Mouse (Mus musculus): ENCODE results near the gene Brsk2.

The Brsk2 gene

GRCm38 (mm10) chr7:141957524-141958051 lies 8.0 kb downstream of the Brsk2 start:
- DNase-seq, result peak; percentile 38

DNA sequence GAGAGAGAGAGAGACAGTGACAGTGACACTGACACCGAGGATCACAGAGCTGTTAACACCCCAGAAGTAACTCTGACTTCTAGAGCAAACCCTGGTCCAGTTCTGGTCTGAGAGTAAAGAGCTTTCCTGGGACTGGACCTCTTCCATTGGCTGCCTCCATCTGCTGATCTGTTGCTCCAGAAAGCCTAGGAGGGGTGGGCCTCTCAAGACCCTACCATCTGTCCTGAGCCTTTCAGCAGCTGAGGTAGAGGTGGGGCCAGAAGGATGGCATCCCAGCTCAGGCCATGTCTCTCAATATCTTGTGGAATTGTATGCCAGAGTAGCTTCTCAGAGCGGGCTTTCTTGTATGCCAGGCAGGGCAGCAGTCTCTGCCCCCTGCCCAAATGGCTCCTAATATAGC lies 8.7 kb downstream of the Brsk2 start:
- DNase-seq, result peak; percentile 31

DNA sequence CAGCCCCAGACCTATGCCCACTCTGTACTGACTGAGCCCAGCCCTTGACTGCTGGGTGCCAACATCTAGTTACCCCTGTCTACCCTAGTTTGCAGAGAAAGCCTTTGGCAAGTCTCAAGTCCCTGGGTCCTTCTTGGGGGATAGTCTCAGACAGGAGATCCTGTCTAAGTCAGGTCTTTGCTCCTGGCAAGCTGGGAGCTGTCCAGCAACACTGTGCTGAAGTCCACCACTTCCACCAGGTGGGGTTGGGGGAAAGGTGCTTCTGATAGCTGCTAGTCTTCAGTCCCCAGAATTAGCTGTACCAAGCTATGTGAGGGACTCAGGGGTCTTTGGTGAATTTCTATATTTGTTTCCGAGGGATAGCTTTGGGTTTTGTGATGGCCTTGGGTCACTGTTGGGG lies 9.6 kb downstream of the Brsk2 start:
- no peak for DNase-seq

GRCm38 (mm10) chr7:141960926-141961325 lies 11.4 kb downstream of the Brsk2 start:
- peak; percentile 75 for DNase-seq

DNA sequence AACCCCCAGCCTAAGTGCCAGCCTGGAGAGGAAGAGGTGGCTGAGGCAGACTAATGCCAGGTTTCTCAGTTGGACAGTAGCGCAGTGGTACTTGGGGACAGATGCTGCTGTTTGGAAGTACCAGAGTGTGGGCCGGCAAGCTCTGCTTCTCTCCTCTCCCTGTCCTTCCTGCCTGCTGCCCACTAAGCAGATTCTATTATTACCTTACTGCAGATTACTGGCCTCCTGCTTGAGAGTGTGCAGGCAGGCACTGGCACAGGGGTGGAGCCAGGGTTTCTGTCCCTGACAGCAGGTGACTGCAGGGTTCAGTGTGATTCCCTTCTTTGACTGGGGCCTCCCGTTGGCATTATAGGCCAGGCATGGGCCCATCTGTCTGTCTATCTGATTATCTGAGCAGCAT lies 11.9 kb downstream of the Brsk2 start:
- DNase-seq, result peak; percentile 77

DNA sequence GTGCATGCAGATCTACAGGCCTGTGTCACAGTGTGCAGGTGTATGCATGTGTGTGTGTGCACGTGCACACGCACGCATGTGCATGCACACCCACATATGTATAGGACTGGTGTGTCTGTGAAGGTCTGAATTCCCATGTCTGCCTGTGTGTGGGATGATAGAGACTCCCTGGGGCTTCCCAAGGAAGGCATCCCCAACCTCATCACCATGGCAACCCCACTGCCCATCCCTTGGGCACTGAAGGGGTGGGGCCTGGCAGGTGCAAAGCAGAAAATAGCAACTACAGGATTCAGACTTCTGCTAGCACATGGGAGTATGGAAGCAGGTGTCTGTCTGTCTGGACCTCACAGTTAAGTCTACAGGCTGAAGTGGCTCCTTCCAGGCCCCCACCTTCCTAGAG lies 13.0 kb downstream of the Brsk2 start:
- DNase-seq, result peak; percentile 43

GRCm38 (mm10) chr7:141966281-141966680 lies 16.7 kb downstream of the Brsk2 start:
- no peak for DNase-seq

DNA sequence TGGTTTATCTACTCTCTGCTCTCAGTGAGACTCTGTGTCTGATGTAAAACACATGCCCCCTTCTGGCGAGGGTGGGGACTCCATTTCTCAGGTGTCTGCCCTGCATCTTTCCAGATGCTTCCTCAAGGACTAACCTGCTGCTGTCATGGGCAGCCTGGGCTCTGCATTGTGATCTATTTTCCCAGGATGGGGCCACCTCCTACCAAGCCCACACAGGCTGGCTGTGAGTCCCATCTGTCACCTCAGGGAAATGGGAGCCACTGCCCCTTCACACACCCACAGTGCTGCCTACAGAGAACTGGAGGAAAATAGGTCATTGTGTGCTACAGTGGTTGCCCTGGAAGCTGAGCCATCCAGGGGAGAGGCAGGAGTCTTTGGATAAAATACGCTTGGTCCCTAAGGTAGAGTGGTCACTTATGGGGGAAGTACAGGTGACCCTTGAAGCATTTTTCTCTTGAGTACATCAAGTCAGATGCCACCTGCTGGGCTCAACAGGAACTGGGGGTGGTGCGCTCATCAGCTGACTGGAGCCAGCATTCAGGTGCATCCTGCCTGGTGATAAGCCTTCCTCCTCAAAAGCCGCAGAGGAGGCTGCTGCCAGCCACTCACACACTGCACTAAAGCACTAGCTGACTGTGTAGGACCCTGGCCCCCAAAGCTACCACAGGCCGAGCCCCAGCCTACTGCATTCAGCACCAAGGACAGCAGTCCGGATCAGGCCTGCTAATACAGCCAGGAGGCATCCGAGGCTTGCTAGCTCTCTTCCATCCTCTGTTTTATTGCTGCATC lies 23.5 kb downstream of the Brsk2 start:
- peak; percentile 74 for DNase-seq

GRCm38 (mm10) chr7:141978003-141978402 lies 28.5 kb downstream of the Brsk2 start:
- DNase-seq, result no peak

- no peak for DNase-seq
Measured at GRCm38 (mm10) chr7:141979247-141979646, 29.7 kb downstream of the Brsk2 start.

- no peak for DNase-seq
Measured at GRCm38 (mm10) chr7:141981237-141981636, 31.7 kb downstream of the Brsk2 start.

GRCm38 (mm10) chr7:141988314-141988806 lies 38.8 kb downstream of the Brsk2 start:
- DNase-seq, result no peak

DNA sequence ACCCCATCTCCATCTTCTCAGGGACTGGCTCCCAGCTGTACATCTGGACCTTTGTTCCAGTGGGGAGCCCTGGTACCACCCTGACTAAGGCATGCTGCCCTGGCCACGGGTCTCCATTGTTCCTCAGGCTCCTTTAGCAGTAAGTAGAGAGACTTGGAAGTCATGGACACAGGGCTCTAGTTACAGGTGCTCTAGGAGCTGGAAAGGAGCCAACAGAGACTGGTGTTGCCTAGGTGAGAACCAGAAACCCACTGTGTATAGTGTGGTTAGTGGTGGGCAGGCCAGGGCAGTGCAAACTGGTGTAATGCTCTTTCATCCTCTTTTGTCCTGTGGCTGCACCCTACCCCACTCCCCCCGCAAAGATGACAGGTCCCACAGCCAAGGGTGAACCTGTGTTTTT lies 41.6 kb downstream of the Brsk2 start:
- no peak for DNase-seq

- no peak for DNase-seq
Measured at GRCm38 (mm10) chr7:141994121-141994520, 44.6 kb downstream of the Brsk2 start.

GRCm38 (mm10) chr7:142000661-142001060 lies 51.1 kb downstream of the Brsk2 start:
- DNase-seq, result peak; percentile 78

DNA sequence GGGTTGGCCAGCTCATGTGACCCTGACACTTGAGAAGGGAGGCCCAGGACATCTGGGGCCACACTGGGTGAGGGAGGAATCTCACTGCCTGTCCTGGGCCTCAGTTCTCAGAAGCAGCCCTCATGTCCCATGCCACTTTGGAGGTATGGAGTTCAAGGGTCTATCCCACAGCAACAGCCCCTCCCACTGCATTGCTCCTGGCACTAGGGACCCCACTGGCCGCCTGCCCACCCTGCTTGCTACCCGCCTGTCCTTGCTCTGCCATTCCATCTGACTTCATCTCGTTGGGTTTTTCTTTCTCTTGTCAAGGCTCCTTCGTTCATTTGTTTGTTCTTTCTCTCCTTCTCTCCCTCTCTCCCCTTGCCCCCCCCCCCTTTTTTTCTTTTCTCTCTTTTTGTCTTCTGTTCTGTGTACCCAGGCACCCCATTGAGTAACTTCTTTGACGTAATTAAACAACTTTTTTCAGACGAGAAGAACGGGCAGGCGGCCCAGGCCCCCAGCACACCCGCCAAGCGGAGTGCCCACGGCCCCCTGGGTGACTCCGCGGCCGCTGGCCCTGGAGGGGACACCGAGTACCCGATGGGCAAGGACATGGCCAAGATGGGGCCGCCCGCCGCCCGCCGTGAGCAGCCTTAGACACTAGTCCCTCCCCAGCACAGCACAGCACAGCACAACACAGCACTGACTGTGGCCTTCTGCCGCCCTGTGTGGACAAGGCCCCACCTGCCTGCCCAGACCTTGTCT lies 52.2 kb downstream of the Brsk2 start:
- DNase-seq, result no peak

DNA sequence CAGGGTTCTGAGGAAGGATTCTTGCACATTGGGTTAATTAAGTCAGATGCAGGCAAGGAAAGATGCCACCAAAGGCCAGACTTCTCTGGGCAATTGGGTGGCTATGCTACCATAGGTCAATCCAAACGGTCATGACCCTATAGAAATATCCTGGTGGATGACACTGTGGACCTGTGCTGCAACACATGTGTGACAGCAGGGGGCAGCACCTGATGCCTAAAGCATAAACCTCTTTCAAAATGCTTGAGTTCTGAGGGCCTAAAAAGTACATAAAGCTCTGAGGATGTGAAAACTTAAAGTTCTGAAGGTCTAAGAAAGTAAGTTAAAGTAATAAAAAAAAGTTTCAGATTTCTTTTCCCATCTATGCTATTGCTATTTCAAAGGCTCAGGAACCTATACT lies 67.0 kb downstream of the Brsk2 start:
- DNase-seq, result peak; percentile 55

DNA sequence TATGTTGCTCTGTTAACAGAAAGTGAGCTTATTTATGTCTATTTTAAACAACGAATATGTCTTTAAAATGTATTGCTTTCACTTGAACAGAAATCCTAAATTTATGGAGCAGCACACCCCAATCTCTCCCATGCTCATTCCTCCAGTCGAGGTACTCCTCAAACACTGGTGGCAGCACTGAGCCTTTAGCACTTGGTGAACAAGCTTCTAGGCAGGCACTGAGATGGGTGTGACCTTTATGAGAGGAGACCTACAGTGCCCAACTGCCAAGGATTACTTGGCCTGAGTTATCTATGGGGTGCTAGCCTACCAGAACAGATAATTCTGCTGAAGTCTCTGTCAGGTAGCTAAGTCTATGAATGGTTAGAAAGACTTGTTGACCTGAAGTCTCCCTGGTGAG lies 70.1 kb downstream of the Brsk2 start:
- DNase-seq, result no peak

DNA sequence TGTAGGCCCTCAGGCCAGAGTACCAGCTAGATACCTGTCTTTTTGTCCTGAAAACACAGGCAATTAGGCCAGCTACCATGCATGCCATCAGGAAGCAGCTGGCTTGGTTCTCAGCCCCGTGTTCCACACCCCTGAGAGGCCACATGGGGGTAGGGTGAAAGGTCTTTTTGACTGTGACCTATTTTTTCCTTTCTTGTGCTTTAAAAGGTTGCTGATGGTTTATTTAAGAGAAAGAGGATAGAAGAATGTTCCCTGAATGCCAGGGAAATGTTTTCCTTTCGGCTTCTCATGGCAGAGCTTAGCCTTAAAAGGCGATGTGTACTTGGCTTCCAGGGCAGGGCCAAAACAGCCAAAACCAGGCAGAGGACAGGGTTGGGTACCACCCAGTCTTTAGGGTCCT lies 71.3 kb downstream of the Brsk2 start:
- no peak for DNase-seq

DNA sequence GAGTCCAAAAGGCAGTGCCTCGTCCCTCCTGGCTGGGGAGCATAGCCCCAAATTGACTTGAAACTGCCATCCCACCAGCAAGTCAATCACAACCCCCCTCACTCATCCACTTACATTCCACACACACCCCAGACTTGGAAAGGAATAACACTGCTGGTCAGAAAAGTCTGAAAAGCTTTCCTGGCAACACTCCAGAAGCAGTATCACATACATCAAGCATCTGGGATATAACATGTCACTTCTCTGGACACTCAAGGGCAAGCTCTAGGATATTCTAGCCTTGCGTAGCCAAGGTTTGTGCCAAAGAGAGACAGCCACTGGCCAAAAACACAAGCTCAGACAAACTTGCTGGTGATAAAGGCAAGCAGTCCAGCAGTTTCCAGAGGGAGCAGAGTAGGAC lies 75.6 kb downstream of the Brsk2 start:
- no peak for DNase-seq

- DNase-seq, result no peak
Measured at GRCm38 (mm10) chr7:142025926-142026325, 76.4 kb downstream of the Brsk2 start.

- no peak for DNase-seq
Measured at GRCm38 (mm10) chr7:142030073-142030472, 80.5 kb downstream of the Brsk2 start.

DNA sequence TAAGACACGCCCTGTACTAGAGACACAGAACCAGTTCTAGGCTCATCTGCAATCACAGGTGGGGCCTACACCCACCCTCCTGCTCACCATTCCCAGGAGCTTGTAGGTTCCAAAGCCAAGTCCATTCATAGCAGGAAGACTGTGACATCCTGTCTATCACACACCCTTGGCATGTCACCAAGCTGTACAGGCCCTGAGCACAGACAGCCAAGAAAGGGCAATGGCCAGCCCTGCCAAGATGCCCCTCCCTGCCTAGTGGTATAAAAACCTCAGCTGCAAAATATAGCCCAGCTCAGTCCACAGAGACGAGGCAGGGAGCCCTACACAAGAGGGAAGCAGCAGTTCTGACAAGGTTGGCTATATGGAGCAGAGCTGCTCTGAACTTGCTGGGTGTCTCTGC lies 84.6 kb downstream of the Brsk2 start:
- peak; percentile 65 for DNase-seq

Data from cerebellum, adult 9-10 months (tissue).